ENCODE assay signal across 22 mouse cellular contexts in the genomic region with DNA sequence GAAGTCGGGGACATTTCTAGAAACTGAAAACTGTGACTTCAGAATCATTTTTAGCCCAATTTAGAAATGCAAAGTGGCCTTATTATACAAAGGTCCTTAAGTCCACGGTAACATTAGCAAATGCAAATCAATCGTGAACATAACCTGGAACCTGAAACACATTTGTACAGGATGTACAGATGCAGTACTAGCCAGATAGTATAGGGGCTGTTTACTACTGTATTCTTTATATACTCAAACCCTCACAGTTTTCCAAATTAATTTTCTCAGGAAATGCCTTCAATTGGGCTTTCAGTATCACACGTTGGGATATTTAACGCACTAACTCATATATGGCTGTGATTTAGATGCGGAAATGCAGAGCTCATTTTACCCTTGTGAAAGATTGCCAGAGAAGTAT. TPM values are rescaled to one million over a fixed set of nuclear protein-coding genes. Genes with fewer than 3 reads are reported as not detected.
DNase-seq lines count a peak whose midpoint lies in the region; ATAC-seq and TF ChIP-seq lines count a peak whose summit lies in the region.
"Had no signal": no experiment of that assay in that cellular context is flagged by ENCODE, and none has a peak within 500 bp of the region (broad histone marks: within the 10 kb centered on the region; RNA-seq: fewer than 3 reads in every experiment).

No protein-coding gene starts in this region.

- no peak overlapping the region for H3K27ac ChIP-seq in midbrain, embryonic 11.5 days (ENCODE audit: low read depth, low read length)
- no peak overlapping the region for H3K27ac ChIP-seq in midbrain, embryonic 14.5 days (replicated peaks; ENCODE audit: low read depth, low read length)
- peak overlapping the region; percentile 44; the same call in 1 of the 2 replicates for H3K27ac ChIP-seq in midbrain, embryonic 13.5 days
- no peak overlapping the region for H3K27ac ChIP-seq in midbrain, postnatal 0 days (ENCODE audit: low read depth, low read length)
- no peak overlapping the region for H3K27ac ChIP-seq in CH12.LX (ENCODE audit: insufficient read depth, low read depth)
- peak overlapping the region; percentile 38; the same call in 1 of the 2 replicates for H3K27ac ChIP-seq in midbrain, embryonic 16.5 days (ENCODE audit: low read length)
- H3K27ac ChIP-seq: embryonic facial prominence, embryonic 10.5 days; embryonic facial prominence, embryonic 12.5 days; forebrain, embryonic 13.5 days; forebrain, embryonic 15.5 days had no signal

- peak; percentile 79 for DNase-seq in midbrain, embryonic 11.5 days (ENCODE audit: low spot score, missing footprints)
- DNase-seq in midbrain, embryonic 14.5 days = no peak
- no peak for DNase-seq in midbrain, postnatal 0 days (ENCODE audit: low spot score)
- peak; percentile 9 for DNase-seq in CH12.LX (ENCODE audit: extremely low read depth)
- DNase-seq in adipocyte (ENCODE audit: low spot score) = no peak
- DNase-seq: adrenal gland, adult 8-10 months; adrenal gland, postnatal 14 days; adrenal gland, postnatal 36 days; B cell, adult 2 months; cerebellum, adult 11-12 months; cerebellum, adult 2 months; cerebellum, adult 9-10 months; cerebellum, postnatal 10 days; cerebellum, postnatal 25 days had no signal

- 82% methylated on average over 6 of the region's 6 CpGs for WGBS in midbrain, embryonic 11.5 days
- 59% methylated on average over 6 of the region's 6 CpGs for WGBS in midbrain, embryonic 14.5 days
- 66% methylated on average over 6 of the region's 6 CpGs for WGBS in midbrain, embryonic 13.5 days
- 43% methylated on average over 6 of the region's 6 CpGs for WGBS in midbrain, postnatal 0 days
- 57% methylated on average over 6 of the region's 6 CpGs for WGBS in midbrain, embryonic 16.5 days

- no peak overlapping the region for H3K4me3 ChIP-seq in midbrain, embryonic 11.5 days (ENCODE audit: low read depth, low read length)
- no peak overlapping the region for H3K4me3 ChIP-seq in midbrain, embryonic 14.5 days (replicated peaks; ENCODE audit: low read depth, low read length)
- H3K4me3 ChIP-seq in midbrain, embryonic 13.5 days (replicated peaks) = no peak overlapping the region
- no peak overlapping the region for H3K4me3 ChIP-seq in midbrain, postnatal 0 days (ENCODE audit: low read depth, low read length)
- H3K4me3 ChIP-seq in CH12.LX (replicated peaks in 1 of 3; ENCODE audit: low read depth in 2 of 3, low read length in 2 of 3, poor library complexity in 1 of 3) = no peak overlapping the region
- H3K4me3 ChIP-seq in midbrain, embryonic 16.5 days (ENCODE audit: low read depth, low read length) = no peak overlapping the region
- H3K4me3 ChIP-seq: embryonic facial prominence, embryonic 10.5 days; embryonic facial prominence, embryonic 12.5 days; forebrain, embryonic 13.5 days; forebrain, embryonic 15.5 days had no signal

- no peaks in the 10 kb centered on the region for H3K9me3 ChIP-seq in midbrain, embryonic 11.5 days (ENCODE audit: control insufficient read depth, low read length)
- H3K9me3 ChIP-seq in midbrain, embryonic 14.5 days (ENCODE audit: control insufficient read depth, low read length) = no peaks in the 10 kb centered on the region
- no peaks in the 10 kb centered on the region for H3K9me3 ChIP-seq in midbrain, embryonic 13.5 days
- no peaks in the 10 kb centered on the region for H3K9me3 ChIP-seq in midbrain, postnatal 0 days (ENCODE audit: low read length)
- H3K9me3 ChIP-seq in CH12.LX (replicated peaks; ENCODE audit: low read length) = no peaks in the 10 kb centered on the region
- H3K9me3 ChIP-seq in midbrain, embryonic 16.5 days (replicated peaks; ENCODE audit: control insufficient read depth, low read length, poor library complexity, severe bottlenecking) = no peaks in the 10 kb centered on the region
- H3K9me3 ChIP-seq: embryonic facial prominence, embryonic 10.5 days; embryonic facial prominence, embryonic 12.5 days; forebrain, embryonic 13.5 days; forebrain, embryonic 15.5 days had no signal

- no peak for TF ChIP-seq RAD21 in CH12.LX (IDR thresholded peaks at IDR 0.05; ENCODE audit: low read depth, low read length)

- H3K4me2 ChIP-seq in midbrain, embryonic 11.5 days = no peak overlapping the region
- H3K4me2 ChIP-seq in midbrain, embryonic 14.5 days (ENCODE audit: low read length) = no peak overlapping the region
- no peak overlapping the region for H3K4me2 ChIP-seq in midbrain, embryonic 13.5 days (replicated peaks)
- no peak overlapping the region for H3K4me2 ChIP-seq in midbrain, postnatal 0 days (ENCODE audit: low read depth, low read length, poor library complexity, severe bottlenecking)
- no peak overlapping the region; the same call in 1 of the 2 replicates for H3K4me2 ChIP-seq in CH12.LX (ENCODE audit: insufficient read depth, low read depth, poor library complexity, severe bottlenecking)
- H3K4me2 ChIP-seq in midbrain, embryonic 16.5 days (ENCODE audit: low read length) = no peak overlapping the region
- H3K4me2 ChIP-seq: embryonic facial prominence, embryonic 12.5 days; forebrain, embryonic 13.5 days; forebrain, embryonic 15.5 days had no signal

- no peaks in the 10 kb centered on the region for H3K36me3 ChIP-seq in midbrain, embryonic 11.5 days (ENCODE audit: control insufficient read depth, insufficient read depth, low read length)
- H3K36me3 ChIP-seq in midbrain, embryonic 14.5 days (ENCODE audit: control insufficient read depth, insufficient read depth, low read length) = no peaks in the 10 kb centered on the region
- H3K36me3 ChIP-seq in midbrain, embryonic 13.5 days = no peaks in the 10 kb centered on the region
- H3K36me3 ChIP-seq in midbrain, postnatal 0 days (ENCODE audit: insufficient read depth, low read length) = no peaks in the 10 kb centered on the region
- H3K36me3 ChIP-seq in CH12.LX (replicated peaks in 1 of 2; ENCODE audit: control insufficient read depth in 1 of 2, insufficient read depth in 1 of 2, low read length in 1 of 2) = no peaks in the 10 kb centered on the region
- no peaks in the 10 kb centered on the region for H3K36me3 ChIP-seq in midbrain, embryonic 16.5 days (ENCODE audit: control insufficient read depth, insufficient read depth, low read length)
- H3K36me3 ChIP-seq: embryonic facial prominence, embryonic 10.5 days; embryonic facial prominence, embryonic 12.5 days; forebrain, embryonic 15.5 days had no signal

- no peaks in the 10 kb centered on the region for H3K27me3 ChIP-seq in midbrain, embryonic 11.5 days (ENCODE audit: control insufficient read depth, insufficient read depth, low read length)
- H3K27me3 ChIP-seq in midbrain, embryonic 14.5 days (ENCODE audit: control insufficient read depth, insufficient read depth, low read length) = no peaks in the 10 kb centered on the region
- H3K27me3 ChIP-seq in midbrain, embryonic 13.5 days = no peaks in the 10 kb centered on the region
- no peaks in the 10 kb centered on the region for H3K27me3 ChIP-seq in midbrain, postnatal 0 days (ENCODE audit: insufficient read depth, low read length)
- H3K27me3 ChIP-seq in CH12.LX (replicated peaks) = no peaks in the 10 kb centered on the region
- H3K27me3 ChIP-seq in midbrain, embryonic 16.5 days (ENCODE audit: control insufficient read depth, insufficient read depth, low read depth, low read length) = no peaks in the 10 kb centered on the region
- H3K27me3 ChIP-seq: embryonic facial prominence, embryonic 12.5 days; forebrain, embryonic 13.5 days; forebrain, embryonic 15.5 days had no signal

- no peak for TF ChIP-seq POLR2A in CH12.LX (IDR thresholded peaks at IDR 0.05; ENCODE audit: low read depth, low read length)

- H3K4me1 ChIP-seq in midbrain, embryonic 11.5 days (ENCODE audit: control insufficient read depth, insufficient read depth, low read length) = no peaks in the 10 kb centered on the region
- H3K4me1 ChIP-seq in midbrain, embryonic 14.5 days (ENCODE audit: control insufficient read depth, insufficient read depth, low read length) = peaks cover 6% of the 10 kb centered on the region; the same call in 1 of the 2 replicates
- H3K4me1 ChIP-seq in midbrain, embryonic 13.5 days (replicated peaks) = peaks cover 3% of the 10 kb centered on the region; the same call in 1 of the 2 replicates
- H3K4me1 ChIP-seq in midbrain, postnatal 0 days (ENCODE audit: insufficient read depth, low read length) = no peaks in the 10 kb centered on the region; the same call in 1 of the 2 replicates
- H3K4me1 ChIP-seq in CH12.LX (ENCODE audit: control insufficient read depth in 1 of 2, insufficient read depth in 2 of 2) = peaks cover 0 to 10% of the 10 kb centered on the region in 2 experiments; a peak in 1 of 4 replicates
- peaks cover 2% of the 10 kb centered on the region; the same call in 1 of the 2 replicates for H3K4me1 ChIP-seq in midbrain, embryonic 16.5 days (ENCODE audit: control insufficient read depth, insufficient read depth, low read length)
- H3K4me1 ChIP-seq: embryonic facial prominence, embryonic 10.5 days; embryonic facial prominence, embryonic 12.5 days; forebrain, embryonic 13.5 days; forebrain, embryonic 15.5 days had no signal

- dilution Hi-C loops in CH12.LX (cut with MboI; ENCODE audit: extremely low pct_ligation_motif_present, extremely low pct_unique_long_range_greater_than_20kb, low sequenced_read_pairs) = no loop called here

- no peak for TF ChIP-seq CTCF in midbrain, postnatal 0 days (IDR thresholded peaks at IDR 0.05)
- TF ChIP-seq CTCF in CH12.LX (conservative IDR thresholded peaks at IDR 0.05 in 1 of 2, IDR thresholded peaks at IDR 0.05 in 1 of 2; ENCODE audit: low read depth in 2 of 2, low read length in 2 of 2) = no peak

- in situ Hi-C loops in CH12.LX (cut with MboI; ENCODE audit: low pct_ligation_motif_present, low pct_unique_long_range_greater_than_20kb, low sequenced_read_pairs) = no loop called here

- ATAC-seq in midbrain, embryonic 11.5 days (ENCODE audit: low FRiP score) = no peak
- no peak; the same call in 1 of the 2 replicates for ATAC-seq in midbrain, embryonic 14.5 days (ENCODE audit: low FRiP score, low TSS enrichment)
- no peak for ATAC-seq in midbrain, embryonic 13.5 days
- no peak for ATAC-seq in midbrain, postnatal 0 days (ENCODE audit: low FRiP score)
- no peak for ATAC-seq in midbrain, embryonic 16.5 days
- ATAC-seq: CD4-positive, CD25-positive, alpha-beta regulatory T cell, adult 4 months; forebrain, embryonic 13.5 days; forebrain, embryonic 15.5 days had no signal

- H3K79me2 ChIP-seq in CH12.LX (replicated peaks; ENCODE audit: control insufficient read depth, extremely low read depth, insufficient read depth, poor library complexity, severe bottlenecking) = no peaks in the 10 kb centered on the region

- TF ChIP-seq EP300 in CH12.LX (IDR thresholded peaks at IDR 0.05; ENCODE audit: low read length) = no peak

- no peak overlapping the region for H3K9ac ChIP-seq in midbrain, embryonic 11.5 days (ENCODE audit: low read length)
- no peak overlapping the region for H3K9ac ChIP-seq in midbrain, embryonic 14.5 days (replicated peaks; ENCODE audit: low read length)
- H3K9ac ChIP-seq in midbrain, embryonic 13.5 days (replicated peaks) = no peak overlapping the region
- H3K9ac ChIP-seq in midbrain, postnatal 0 days (replicated peaks; ENCODE audit: low read length, poor library complexity, severe bottlenecking) = no peak overlapping the region
- H3K9ac ChIP-seq in CH12.LX (ENCODE audit: insufficient read depth, low read depth) = no peak overlapping the region
- H3K9ac ChIP-seq in midbrain, embryonic 16.5 days (ENCODE audit: low read depth, low read length) = no peak overlapping the region
- H3K9ac ChIP-seq: embryonic facial prominence, embryonic 12.5 days; forebrain, embryonic 13.5 days; forebrain, embryonic 15.5 days had no signal

RNA-seq across cellular contexts. Expression of a gene that starts 16.0 kb away (rescaled TPM):
- 19.8 and 22.5 TPM in 2 replicates for polyA plus RNA-seq in midbrain, embryonic 11.5 days (2014; fragmentation: Nextera tagmentation; extraction: Ambion mirVana)
- polyA plus RNA-seq in midbrain, embryonic 14.5 days (2014; fragmentation: Nextera tagmentation; extraction: Ambion mirVana) = 45.4 and 47.6 TPM in 2 replicates
- 53.2 and 58.2 TPM in 2 replicates for polyA plus RNA-seq in midbrain, embryonic 13.5 days (2015; fragmentation: Nextera tagmentation; extraction: Ambion mirVana)
- total RNA-seq in midbrain, postnatal 0 days (2014; rRNA removed) = 27.3 and 39.0 TPM in 2 replicates
- polyA plus RNA-seq in midbrain, postnatal 0 days (2015; fragmentation: Nextera tagmentation; extraction: Ambion mirVana) = 17.1 and 17.3 TPM in 2 replicates
- total RNA-seq in CH12.LX (2012; rRNA removed) (0.30 TPM in 1 of 2 replicates, not detected in the other), CH12.LX (2014; rRNA removed) (not detected in 2 replicates)
- polyA plus RNA-seq in CH12.LX (2012; ENCODE audit: insufficient read length, low read depth) = not detected in 2 replicates
- 28.4 and 34.2 TPM in 2 replicates for polyA plus RNA-seq in midbrain, embryonic 16.5 days (2015; fragmentation: Nextera tagmentation; extraction: Ambion mirVana)
- total RNA-seq: MEL had no signal

Comparison
In these comparisons a context has a peak if more than half of its experiments do, and no peak if none do; other contexts are left out.
1. DNase-seq: peak in midbrain, embryonic 11.5 days (single experiment) and CH12.LX (single experiment); none in midbrain, embryonic 14.5 days (single experiment), midbrain, postnatal 0 days (single experiment) and adipocyte (single experiment).
2. H3K27ac ChIP-seq: peak in midbrain, embryonic 13.5 days (single experiment) and midbrain, embryonic 16.5 days (single experiment); none in midbrain, embryonic 11.5 days (single experiment), midbrain, embryonic 14.5 days (single experiment), midbrain, postnatal 0 days (single experiment) and CH12.LX (single experiment).
3. RNA of a gene that starts 16.0 kb away (polyA plus RNA-seq): 53.2 to 58.2 TPM in midbrain, embryonic 13.5 days, 45.4 to 47.6 TPM in midbrain, embryonic 14.5 days, 28.4 to 34.2 TPM in midbrain, embryonic 16.5 days, 19.8 to 22.5 TPM in midbrain, embryonic 11.5 days and 17.1 to 17.3 TPM in midbrain, postnatal 0 days; not detected in CH12.LX; every median in the first group is over 10 times any median in the second.